Mouse (Mus musculus): Measurements from ENCODE around the gene Mical3. TPM values are rescaled to one million over a fixed set of nuclear protein-coding genes. Genes with fewer than 3 reads are reported as not detected.

The Mical3 gene
- polyA plus RNA-seq, 1 experiment from 2014 or later: 11.5 TPM

GRCm38 (mm10) chr6:121031370-121031769 lies 99.4 kb downstream of the Mical3 start:
- H3K4me3 ChIP-seq (replicated peaks; ENCODE audit: low read length): no peak overlapping the region
- no peak overlapping the region for H3K27ac ChIP-seq (ENCODE audit: low read length)
- H3K9me3 ChIP-seq (replicated peaks; ENCODE audit: control insufficient read depth, low read length): no peaks in the 10 kb centered on the region
- no peaks in the 10 kb centered on the region for H3K4me1 ChIP-seq (ENCODE audit: control insufficient read depth, insufficient read depth, low read length)
- no peak overlapping the region for H3K9ac ChIP-seq (ENCODE audit: low read length)
- no peak overlapping the region for H3K4me2 ChIP-seq (ENCODE audit: low read depth, low read length)
- 82% methylated on average over 7 of the region's 7 CpGs for WGBS
- H3K36me3 ChIP-seq (ENCODE audit: control insufficient read depth, insufficient read depth, low read length): peaks cover 24% of the 10 kb centered on the region
- no peak for ATAC-seq (ENCODE audit: insufficient read depth, low FRiP score)
- H3K27me3 ChIP-seq (ENCODE audit: control insufficient read depth, insufficient read depth, low read length): no peaks in the 10 kb centered on the region

- H3K4me1 ChIP-seq (ENCODE audit: control insufficient read depth, insufficient read depth, low read length): no peaks in the 10 kb centered on the region
- no peak overlapping the region for H3K9ac ChIP-seq (ENCODE audit: low read length)
- H3K4me2 ChIP-seq (ENCODE audit: low read depth, low read length): no peak overlapping the region
- no peak overlapping the region for H3K27ac ChIP-seq (ENCODE audit: low read length)
- no peak overlapping the region for H3K4me3 ChIP-seq (replicated peaks; ENCODE audit: low read length)
- no peaks in the 10 kb centered on the region for H3K9me3 ChIP-seq (replicated peaks; ENCODE audit: control insufficient read depth, low read length)
- peaks cover 24% of the 10 kb centered on the region for H3K36me3 ChIP-seq (ENCODE audit: control insufficient read depth, insufficient read depth, low read length)
- no peaks in the 10 kb centered on the region for H3K27me3 ChIP-seq (ENCODE audit: control insufficient read depth, insufficient read depth, low read length)
- ATAC-seq (ENCODE audit: insufficient read depth, low FRiP score): no peak
- WGBS: 81% methylated on average over 19 of the region's 19 CpGs
Observed at GRCm38 (mm10) chr6:121029897-121030589, 100.8 kb downstream of the Mical3 start.

- Histone ChIP-seq H3K36me3 (ENCODE audit: control insufficient read depth, insufficient read depth, low read length) (peaks cover 21% of the 10 kb centered on the region), H3K4me2 (ENCODE audit: low read depth, low read length) (no peak overlapping the region), H3K9me3 (replicated peaks; ENCODE audit: control insufficient read depth, low read length) (no peaks in the 10 kb centered on the region), H3K27ac (ENCODE audit: low read length) (no peak overlapping the region), H3K9ac (ENCODE audit: low read length) (no peak overlapping the region), H3K4me3 (replicated peaks; ENCODE audit: low read length) (no peak overlapping the region), H3K4me1 (ENCODE audit: control insufficient read depth, insufficient read depth, low read length) (no peaks in the 10 kb centered on the region), H3K27me3 (ENCODE audit: control insufficient read depth, insufficient read depth, low read length) (no peaks in the 10 kb centered on the region)
- no peak for ATAC-seq (ENCODE audit: insufficient read depth, low FRiP score)
- WGBS: 92% methylated on average over 8 of the region's 8 CpGs
Observed at GRCm38 (mm10) chr6:121028514-121028913, 102.3 kb downstream of the Mical3 start.

- 57% methylated on average over 5 of the region's 5 CpGs for WGBS
- H3K27ac ChIP-seq (ENCODE audit: low read length): no peak overlapping the region
- no peak overlapping the region for H3K9ac ChIP-seq (ENCODE audit: low read length)
- H3K36me3 ChIP-seq (ENCODE audit: control insufficient read depth, insufficient read depth, low read length): peaks cover 12% of the 10 kb centered on the region; the same call in 1 of the 2 replicates
- H3K27me3 ChIP-seq (ENCODE audit: control insufficient read depth, insufficient read depth, low read length): no peaks in the 10 kb centered on the region
- ATAC-seq (ENCODE audit: insufficient read depth, low FRiP score): 0 out of 2 replicates have a peak, but pooled peaks have one; percentile 61
- H3K4me1 ChIP-seq (ENCODE audit: control insufficient read depth, insufficient read depth, low read length): no peaks in the 10 kb centered on the region
- H3K4me2 ChIP-seq (ENCODE audit: low read depth, low read length): no peak overlapping the region
- H3K9me3 ChIP-seq (replicated peaks; ENCODE audit: control insufficient read depth, low read length): no peaks in the 10 kb centered on the region
- H3K4me3 ChIP-seq (replicated peaks; ENCODE audit: low read length): no peak overlapping the region
Observed at GRCm38 (mm10) chr6:121027314-121027713, 103.5 kb downstream of the Mical3 start.

- no peaks in the 10 kb centered on the region for H3K9me3 ChIP-seq (replicated peaks; ENCODE audit: control insufficient read depth, low read length)
- H3K4me2 ChIP-seq (ENCODE audit: low read depth, low read length): no peak overlapping the region
- WGBS: 71% methylated on average over 7 of the region's 7 CpGs
- no peak for ATAC-seq (ENCODE audit: insufficient read depth, low FRiP score)
- no peaks in the 10 kb centered on the region for H3K4me1 ChIP-seq (ENCODE audit: control insufficient read depth, insufficient read depth, low read length)
- no peak overlapping the region for H3K27ac ChIP-seq (ENCODE audit: low read length)
- no peak overlapping the region for H3K4me3 ChIP-seq (replicated peaks; ENCODE audit: low read length)
- peaks cover 8% of the 10 kb centered on the region; the same call in 1 of the 2 replicates for H3K36me3 ChIP-seq (ENCODE audit: control insufficient read depth, insufficient read depth, low read length)
- no peak overlapping the region for H3K9ac ChIP-seq (ENCODE audit: low read length)
- H3K27me3 ChIP-seq (ENCODE audit: control insufficient read depth, insufficient read depth, low read length): no peaks in the 10 kb centered on the region
Observed at GRCm38 (mm10) chr6:121026866-121027265, 103.9 kb downstream of the Mical3 start.

GRCm38 (mm10) chr6:121026019-121026584 lies 104.7 kb downstream of the Mical3 start:
- ATAC-seq (ENCODE audit: insufficient read depth, low FRiP score): no peak
- H3K9ac ChIP-seq (ENCODE audit: low read length): no peak overlapping the region
- 70% methylated on average over 10 of the region's 10 CpGs for WGBS
- no peak overlapping the region for H3K4me3 ChIP-seq (replicated peaks; ENCODE audit: low read length)
- H3K27me3 ChIP-seq (ENCODE audit: control insufficient read depth, insufficient read depth, low read length): no peaks in the 10 kb centered on the region
- H3K4me2 ChIP-seq (ENCODE audit: low read depth, low read length): no peak overlapping the region
- H3K36me3 ChIP-seq (ENCODE audit: control insufficient read depth, insufficient read depth, low read length): peaks cover 8% of the 10 kb centered on the region; the same call in 1 of the 2 replicates
- no peaks in the 10 kb centered on the region for H3K4me1 ChIP-seq (ENCODE audit: control insufficient read depth, insufficient read depth, low read length)
- H3K27ac ChIP-seq (ENCODE audit: low read length): no peak overlapping the region
- H3K9me3 ChIP-seq (replicated peaks; ENCODE audit: control insufficient read depth, low read length): no peaks in the 10 kb centered on the region

GRCm38 (mm10) chr6:121018147-121018546 lies 112.7 kb downstream of the Mical3 start:
- no peak for ATAC-seq (ENCODE audit: insufficient read depth, low FRiP score)
- Histone ChIP-seq H3K27ac (ENCODE audit: low read length) (no peak overlapping the region), H3K36me3 (ENCODE audit: control insufficient read depth, insufficient read depth, low read length) (0 out of 2 replicates have a peak, but pooled peaks cover 5% of the 10 kb centered on the region), H3K4me2 (ENCODE audit: low read depth, low read length) (no peak overlapping the region), H3K9me3 (replicated peaks; ENCODE audit: control insufficient read depth, low read length) (no peaks in the 10 kb centered on the region), H3K27me3 (ENCODE audit: control insufficient read depth, insufficient read depth, low read length) (no peaks in the 10 kb centered on the region), H3K4me1 (ENCODE audit: control insufficient read depth, insufficient read depth, low read length) (peaks cover 5% of the 10 kb centered on the region; the same call in 1 of the 2 replicates), H3K9ac (ENCODE audit: low read length) (no peak overlapping the region), H3K4me3 (replicated peaks; ENCODE audit: low read length) (no peak overlapping the region)
- WGBS: 93% methylated on average over 4 of the region's 4 CpGs

GRCm38 (mm10) chr6:121017436-121018031 lies 113.3 kb downstream of the Mical3 start:
- WGBS: 44% methylated on average over 12 of the region's 12 CpGs
- peaks cover 5% of the 10 kb centered on the region; the same call in 1 of the 2 replicates for H3K4me1 ChIP-seq (ENCODE audit: control insufficient read depth, insufficient read depth, low read length)
- no peaks in the 10 kb centered on the region for H3K27me3 ChIP-seq (ENCODE audit: control insufficient read depth, insufficient read depth, low read length)
- H3K9me3 ChIP-seq (replicated peaks; ENCODE audit: control insufficient read depth, low read length): no peaks in the 10 kb centered on the region
- H3K36me3 ChIP-seq (ENCODE audit: control insufficient read depth, insufficient read depth, low read length): 0 out of 2 replicates have a peak, but pooled peaks cover 5% of the 10 kb centered on the region
- ATAC-seq (ENCODE audit: insufficient read depth, low FRiP score): peak; percentile 63
- no peak overlapping the region for H3K4me3 ChIP-seq (replicated peaks; ENCODE audit: low read length)
- H3K9ac ChIP-seq (ENCODE audit: low read length): no peak overlapping the region
- no peak overlapping the region for H3K4me2 ChIP-seq (ENCODE audit: low read depth, low read length)
- peak overlapping the region; percentile 11; the same call in 1 of the 2 replicates for H3K27ac ChIP-seq (ENCODE audit: low read length)

GRCm38 (mm10) chr6:121016097-121016496 lies 114.7 kb downstream of the Mical3 start:
- ATAC-seq (ENCODE audit: insufficient read depth, low FRiP score): no peak
- Histone ChIP-seq H3K4me2 (ENCODE audit: low read depth, low read length) (no peak overlapping the region), H3K9me3 (replicated peaks; ENCODE audit: control insufficient read depth, low read length) (no peaks in the 10 kb centered on the region), H3K4me1 (ENCODE audit: control insufficient read depth, insufficient read depth, low read length) (peaks cover 11% of the 10 kb centered on the region), H3K9ac (ENCODE audit: low read length) (no peak overlapping the region), H3K27me3 (ENCODE audit: control insufficient read depth, insufficient read depth, low read length) (no peaks in the 10 kb centered on the region), H3K36me3 (ENCODE audit: control insufficient read depth, insufficient read depth, low read length) (0 out of 2 replicates have a peak, but pooled peaks cover 2% of the 10 kb centered on the region), H3K4me3 (replicated peaks; ENCODE audit: low read length) (no peak overlapping the region), H3K27ac (ENCODE audit: low read length) (no peak overlapping the region)
- 89% methylated on average over 5 of the region's 5 CpGs for WGBS
